Mouse (Mus musculus): ENCODE measurements around the gene Dmc1. TPM values are rescaled to one million over a fixed set of nuclear protein-coding genes. Genes with fewer than 3 reads are reported as not detected.

Dmc1 gene
- polyA plus RNA-seq, 1 experiment from 2014 or later: 2.2 TPM

- Histone ChIP-seq H3K4me2 (no peak overlapping the region), H3K9me3 (no peaks in the 10 kb centered on the region), H3K4me3 (no peak overlapping the region), H3K9ac (no peak overlapping the region), H3K27ac (no peak overlapping the region), H3K36me3 (no peaks in the 10 kb centered on the region), H3K4me1 (no peaks in the 10 kb centered on the region), H3K27me3 (no peaks in the 10 kb centered on the region)
- 74% methylated on average over 3 of the region's 3 CpGs for WGBS
- ATAC-seq (ENCODE audit: insufficient number of reproducible peaks, insufficient read depth, low FRiP score, low TSS enrichment, low read depth): no peak
These were observed 45.3 kb downstream of the Dmc1 start for GRCm38 (mm10) chr15:79559649-79560048.

DNA sequence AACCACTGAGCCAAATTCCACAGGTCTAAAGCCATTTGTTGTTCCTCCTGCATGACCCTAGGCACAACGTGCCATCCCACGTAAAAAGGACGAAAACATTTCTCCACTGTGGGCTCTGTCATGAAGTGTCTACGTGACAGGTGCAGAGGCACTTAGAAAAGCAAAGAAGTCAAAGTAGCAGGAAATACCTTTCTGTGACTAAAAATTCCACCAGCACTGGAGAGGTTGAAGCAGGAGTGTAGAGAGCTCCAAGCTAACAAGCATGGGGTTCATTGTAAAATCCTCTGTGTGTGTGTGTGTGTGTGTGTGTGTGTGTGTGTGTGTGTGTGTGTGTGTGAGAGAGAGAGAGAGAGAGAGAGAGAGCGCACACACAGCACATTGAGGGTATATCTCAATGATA, 52.3 kb downstream of the Dmc1 start:
- Histone ChIP-seq H3K4me3 (no peak overlapping the region), H3K27me3 (no peaks in the 10 kb centered on the region), H3K27ac (no peak overlapping the region), H3K4me1 (no peaks in the 10 kb centered on the region), H3K9me3 (no peaks in the 10 kb centered on the region), H3K4me2 (no peak overlapping the region), H3K36me3 (no peaks in the 10 kb centered on the region), H3K9ac (no peak overlapping the region)
- ATAC-seq (ENCODE audit: insufficient number of reproducible peaks, insufficient read depth, low FRiP score, low TSS enrichment, low read depth): no peak
- WGBS: 71% methylated on average over 5 of the region's 5 CpGs

DNA sequence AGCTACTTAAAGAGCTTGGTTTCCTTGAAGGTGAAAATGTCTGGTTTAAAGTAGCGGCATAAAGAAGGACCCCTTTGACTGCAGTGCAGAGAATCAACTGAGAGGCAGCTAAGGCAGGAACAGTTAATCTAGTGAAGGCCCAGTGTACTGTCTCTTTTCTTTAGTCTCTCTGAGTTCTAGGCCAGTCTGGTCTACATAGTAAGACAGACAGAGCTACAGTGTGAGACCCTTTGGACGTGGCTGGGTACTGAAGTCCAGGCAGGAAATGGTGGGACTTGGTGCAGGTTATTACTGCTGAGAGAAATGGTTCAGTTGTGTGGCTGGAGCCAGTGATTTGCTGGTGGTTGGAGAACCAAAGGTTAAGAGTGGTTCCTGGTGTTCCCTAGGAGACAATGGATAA, 56.7 kb downstream of the Dmc1 start:
- ATAC-seq (ENCODE audit: insufficient number of reproducible peaks, insufficient read depth, low FRiP score, low TSS enrichment, low read depth): no peak
- Histone ChIP-seq H3K36me3 (peaks cover 12% of the 10 kb centered on the region), H3K4me2 (no peak overlapping the region), H3K4me1 (peaks cover 19% of the 10 kb centered on the region), H3K4me3 (no peak overlapping the region), H3K27ac (no peak overlapping the region), H3K27me3 (no peaks in the 10 kb centered on the region), H3K9ac (no peak overlapping the region), H3K9me3 (no peaks in the 10 kb centered on the region)
- WGBS: 97% methylated on average over 2 of the region's 2 CpGs

- 79% methylated on average over 17 of the region's 17 CpGs for WGBS
- H3K9ac ChIP-seq: peak overlapping the region; percentile 99
These were observed 57.6 kb downstream of the Dmc1 start for GRCm38 (mm10) chr15:79547289-79547820.

GRCm38 (mm10) chr15:79546410-79547288, 58.3 kb downstream of the Dmc1 start, which contains the start of gene Ddx17:
TSS of gene Ddx17 (minus strand) at chr15:79546741.
- H3K27ac ChIP-seq: peak within 1 kb of the TSS; percentile 98
- H3K4me1 ChIP-seq: peaks cover 19% of the 10 kb centered on the region
- H3K9ac ChIP-seq: peak within 1 kb of the TSS; percentile 99
- peak within 1 kb of the TSS; percentile 91 for H3K4me3 ChIP-seq
- H3K27me3 ChIP-seq: no peaks in the 10 kb centered on the region
- H3K36me3 ChIP-seq: peaks cover 28% of the 10 kb centered on the region
- WGBS: 2% methylated on average over 84 of the region's 84 CpGs
- no peaks in the 10 kb centered on the region for H3K9me3 ChIP-seq
- peak; percentile 98 for ATAC-seq (ENCODE audit: insufficient number of reproducible peaks, insufficient read depth, low FRiP score, low TSS enrichment, low read depth)
- peak within 1 kb of the TSS; percentile 81 for H3K4me2 ChIP-seq

More at GRCm38 (mm10) chr15:79547289-79547820, 57.6 kb downstream of the Dmc1 start:
- H3K27ac ChIP-seq: peak overlapping the region; percentile 98
- no peak for ATAC-seq (ENCODE audit: insufficient number of reproducible peaks, insufficient read depth, low FRiP score, low TSS enrichment, low read depth)
- peaks cover 19% of the 10 kb centered on the region for H3K4me1 ChIP-seq
- H3K27me3 ChIP-seq: no peaks in the 10 kb centered on the region
- H3K4me3 ChIP-seq: peak overlapping the region; percentile 91
- H3K9me3 ChIP-seq: no peaks in the 10 kb centered on the region
- H3K4me2 ChIP-seq: peak overlapping the region; percentile 81
- H3K36me3 ChIP-seq: peaks cover 21% of the 10 kb centered on the region

GRCm38 (mm10) chr15:79545921-79546399, 58.9 kb downstream of the Dmc1 start:
- Histone ChIP-seq H3K9ac (peak overlapping the region; percentile 99), H3K27me3 (no peaks in the 10 kb centered on the region), H3K36me3 (peaks cover 33% of the 10 kb centered on the region), H3K4me2 (peak overlapping the region; percentile 81), H3K4me3 (peak overlapping the region; percentile 91), H3K9me3 (no peaks in the 10 kb centered on the region), H3K27ac (peak overlapping the region; percentile 98), H3K4me1 (peaks cover 19% of the 10 kb centered on the region)
- peak; percentile 38 for ATAC-seq (ENCODE audit: insufficient number of reproducible peaks, insufficient read depth, low FRiP score, low TSS enrichment, low read depth)
- WGBS: under 1% methylated on average over 45 of the region's 52 CpGs

DNA sequence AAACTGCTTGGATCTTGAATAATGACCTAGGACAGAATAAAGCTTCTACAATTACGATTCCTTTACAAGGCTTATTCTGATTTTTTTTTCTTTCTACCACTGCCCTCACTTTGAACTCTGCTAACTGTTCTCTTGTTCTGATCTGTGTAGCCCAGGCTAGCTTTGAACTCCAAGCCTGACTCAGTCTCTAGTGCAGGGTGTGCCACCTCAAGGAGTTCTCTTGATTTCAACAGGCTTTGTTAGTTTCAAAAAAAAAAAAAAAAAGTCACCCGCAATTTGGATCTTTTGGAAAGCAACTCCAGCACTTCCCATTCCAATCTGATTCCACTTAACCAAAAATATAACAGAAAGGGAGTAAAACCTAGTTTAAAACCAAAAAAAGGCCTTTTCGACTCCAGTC, 59.4 kb downstream of the Dmc1 start:
- peak overlapping the region; percentile 81 for H3K4me2 ChIP-seq
- H3K9me3 ChIP-seq: no peaks in the 10 kb centered on the region
- no peak for ATAC-seq (ENCODE audit: insufficient number of reproducible peaks, insufficient read depth, low FRiP score, low TSS enrichment, low read depth)
- peak overlapping the region; percentile 98 for H3K27ac ChIP-seq
- H3K9ac ChIP-seq: peak overlapping the region; percentile 99
- H3K4me3 ChIP-seq: peak overlapping the region; percentile 91
- peaks cover 38% of the 10 kb centered on the region for H3K36me3 ChIP-seq
- H3K4me1 ChIP-seq: peaks cover 19% of the 10 kb centered on the region
- 4% methylated on average over 3 of the region's 3 CpGs for WGBS
- no peaks in the 10 kb centered on the region for H3K27me3 ChIP-seq

- no peak overlapping the region for H3K9ac ChIP-seq
- H3K4me3 ChIP-seq: peak overlapping the region; percentile 91
- peaks cover 22% of the 10 kb centered on the region for H3K4me1 ChIP-seq
- no peaks in the 10 kb centered on the region for H3K27me3 ChIP-seq
- peak overlapping the region; percentile 81 for H3K4me2 ChIP-seq
- H3K9me3 ChIP-seq: no peaks in the 10 kb centered on the region
- no peak overlapping the region for H3K27ac ChIP-seq
- H3K36me3 ChIP-seq: peaks cover 53% of the 10 kb centered on the region
- ATAC-seq (ENCODE audit: insufficient number of reproducible peaks, insufficient read depth, low FRiP score, low TSS enrichment, low read depth): no peak
- 94% methylated on average over 3 of the region's 3 CpGs for WGBS
These were observed 60.9 kb downstream of the Dmc1 start for GRCm38 (mm10) chr15:79543968-79544367.

- H3K27me3 ChIP-seq: no peaks in the 10 kb centered on the region
- peaks cover 3% of the 10 kb centered on the region for H3K4me1 ChIP-seq
- no peaks in the 10 kb centered on the region for H3K9me3 ChIP-seq
- no peak overlapping the region for H3K4me3 ChIP-seq
- no peak overlapping the region for H3K27ac ChIP-seq
- WGBS: 86% methylated on average over 3 of the region's 3 CpGs
- H3K9ac ChIP-seq: no peak overlapping the region
- no peak for ATAC-seq (ENCODE audit: insufficient number of reproducible peaks, insufficient read depth, low FRiP score, low TSS enrichment, low read depth)
- H3K4me2 ChIP-seq: no peak overlapping the region
- H3K36me3 ChIP-seq: peaks cover 98% of the 10 kb centered on the region
These were observed 71.1 kb downstream of the Dmc1 start for GRCm38 (mm10) chr15:79533796-79534195.

- peaks cover 3% of the 10 kb centered on the region for H3K4me1 ChIP-seq
- 73% methylated on average over 7 of the region's 7 CpGs for WGBS
- H3K9me3 ChIP-seq: no peaks in the 10 kb centered on the region
- H3K9ac ChIP-seq: no peak overlapping the region
- H3K4me2 ChIP-seq: no peak overlapping the region
- H3K36me3 ChIP-seq: peaks cover 97% of the 10 kb centered on the region
- no peak overlapping the region for H3K4me3 ChIP-seq
- no peak for ATAC-seq (ENCODE audit: insufficient number of reproducible peaks, insufficient read depth, low FRiP score, low TSS enrichment, low read depth)
- H3K27ac ChIP-seq: no peak overlapping the region
- H3K27me3 ChIP-seq: no peaks in the 10 kb centered on the region
These were observed 75.0 kb downstream of the Dmc1 start for GRCm38 (mm10) chr15:79529935-79530334.

GRCm38 (mm10) chr15:79527991-79528639, 76.8 kb downstream of the Dmc1 start:
- Histone ChIP-seq H3K9me3 (no peaks in the 10 kb centered on the region), H3K27ac (no peak overlapping the region), H3K36me3 (peaks cover 96% of the 10 kb centered on the region), H3K9ac (no peak overlapping the region), H3K4me2 (no peak overlapping the region), H3K4me1 (peaks cover 3% of the 10 kb centered on the region), H3K4me3 (no peak overlapping the region), H3K27me3 (no peaks in the 10 kb centered on the region)
- WGBS: 50% methylated on average over 5 of the region's 5 CpGs
- ATAC-seq (ENCODE audit: insufficient number of reproducible peaks, insufficient read depth, low FRiP score, low TSS enrichment, low read depth): no peak

Data from embryonic facial prominence, embryonic 13.5 days (tissue).